Mouse (Mus musculus) lung, adult 2 months (tissue): ENCODE results near the gene Szrd1.

Experiments used
- CTCF ChIP-seq: fragments of 200-500 bp; IDR thresholded peaks from 2 replicates; pipeline ENCODE4 v1.5.1; 2011; ENCODE audit warnings: mild to moderate bottlenecking, low read length, control low read depth; ENCODE audit not compliant: insufficient read depth
- POLR2A ChIP-seq: fragments of 200-500 bp; IDR thresholded peaks from 2 replicates; pipeline ENCODE4 v1.6.1; 2011; ENCODE audit warnings: low read depth, mild to moderate bottlenecking, control low read depth, low read length, borderline replicate concordance; ENCODE audit errors: extremely low read depth

- TF ChIP-seq CTCF (no peak), POLR2A (no peak)
Measured at GRCm38 (mm10) chr4:141067516-141068046, 72.0 kb downstream of the Szrd1 start.
